Comparison of ENCODE assay signal across 12 mouse cellular contexts in genomic region chr10:24810639-24811038, GRCm38 (mm10). TPM values are rescaled to one million over a fixed set of nuclear protein-coding genes. Genes with fewer than 3 reads are reported as not detected.
DNase-seq lines count a peak whose midpoint lies in the region; ATAC-seq lines count a peak whose summit lies in the region.
"Had no signal": no experiment of that assay in that cellular context is flagged by ENCODE, and none has a peak within 500 bp of the region (broad histone marks: within the 10 kb centered on the region; RNA-seq: fewer than 3 reads in every experiment).

No protein-coding gene starts in this region.

- no peaks in the 10 kb centered on the region for H3K9me3 ChIP-seq in embryonic facial prominence, embryonic 11.5 days (replicated peaks; ENCODE audit: control insufficient read depth, low read length)
- H3K9me3 ChIP-seq: liver, embryonic 15.5 days had no signal

- WGBS in embryonic facial prominence, embryonic 11.5 days: 33% methylated on average over 10 of the region's 10 CpGs

- ATAC-seq in embryonic facial prominence, embryonic 11.5 days (replicated peaks; ENCODE audit: insufficient number of reproducible peaks, low FRiP score, low TSS enrichment, low read depth): no peak
- ATAC-seq: Patski had no signal

- no peaks in the 10 kb centered on the region for H3K27me3 ChIP-seq in embryonic facial prominence, embryonic 11.5 days (ENCODE audit: control insufficient read depth, insufficient read depth, low read length)

- no peak overlapping the region for H3K9ac ChIP-seq in embryonic facial prominence, embryonic 11.5 days (replicated peaks; ENCODE audit: low read length)
- H3K9ac ChIP-seq: liver, embryonic 15.5 days had no signal

- H3K27ac ChIP-seq in embryonic facial prominence, embryonic 11.5 days (replicated peaks; ENCODE audit: low read depth, low read length): no peak overlapping the region
- H3K27ac ChIP-seq: liver, embryonic 15.5 days had no signal

- intact Hi-C loops in heart, postnatal 10 days (cut with DNase I): no loop called here

- H3K4me2 ChIP-seq in embryonic facial prominence, embryonic 11.5 days (ENCODE audit: low read depth, low read length): no peak overlapping the region
- H3K4me2 ChIP-seq: liver, embryonic 15.5 days had no signal

- no peaks in the 10 kb centered on the region for H3K4me1 ChIP-seq in embryonic facial prominence, embryonic 11.5 days (ENCODE audit: control insufficient read depth, insufficient read depth, low read length)

- H3K4me3 ChIP-seq in embryonic facial prominence, embryonic 11.5 days (ENCODE audit: low read depth, low read length): no peak overlapping the region
- H3K4me3 ChIP-seq: erythroblast, embryonic 14.5 days; liver, embryonic 15.5 days had no signal

- DNase-seq in adrenal gland, adult (ENCODE audit: inconsistent age in 2 of 2, low spot score in 1 of 2): peak; percentile 4 to 34
- no peak for DNase-seq in adrenal gland, adult 18-20 months (ENCODE audit: low spot score in 2 of 2)
- DNase-seq in embryonic facial prominence, embryonic 11.5 days (ENCODE audit: low spot score): peak; percentile 34
- peak; percentile 24 to 30 for DNase-seq in heart, postnatal 10 days
- peak; percentile 17 to 38 for DNase-seq in kidney, postnatal 4 days
- no peak for DNase-seq in frontal cortex, postnatal 36 days (ENCODE audit: low spot score in 2 of 2)
- no peak for DNase-seq in urinary bladder, adult 2 months (ENCODE audit: low spot score)
- no peak for DNase-seq in thymus, postnatal 25 days
- DNase-seq: midbrain, embryonic 14.5 days had no signal

- no peaks in the 10 kb centered on the region for H3K36me3 ChIP-seq in embryonic facial prominence, embryonic 11.5 days (replicated peaks; ENCODE audit: control insufficient read depth, insufficient read depth, low read depth, low read length)
- H3K36me3 ChIP-seq: liver, embryonic 15.5 days had no signal

RNA-seq across cellular contexts. Expression of gene Enpp3, which starts 32.0 kb away (rescaled TPM):
- total RNA-seq in adrenal gland, adult 18-20 months (2021): 1 to 10 TPM in 1 of 2 experiments, under 1 TPM in 1; 0.96 to 2.5 TPM
- 9.2 and 10.4 TPM in 2 replicates for polyA plus RNA-seq in embryonic facial prominence, embryonic 11.5 days (2014; fragmentation: Nextera tagmentation; extraction: Ambion mirVana)
- 1 to 10 TPM; 7.6 to 8.3 TPM for total RNA-seq in heart, postnatal 10 days (2021)
- 6.6 and 10.0 TPM in 2 replicates for polyA plus RNA-seq in urinary bladder, adult 2 months (2012; rRNA removed)
- polyA plus RNA-seq: erythroblast, embryonic 14.5 days had no signal

RNA-seq across cellular contexts. Expression of gene Med23, which starts 59.1 kb away (rescaled TPM):
- total RNA-seq in adrenal gland, adult 18-20 months (2021): 10 to 100 TPM; 17.3 to 23.4 TPM
- 31.4 and 35.6 TPM in 2 replicates for polyA plus RNA-seq in embryonic facial prominence, embryonic 11.5 days (2014; fragmentation: Nextera tagmentation; extraction: Ambion mirVana)
- total RNA-seq in heart, postnatal 10 days (2021): 10 to 100 TPM; 18.7 to 19.9 TPM
- polyA plus RNA-seq in urinary bladder, adult 2 months (2012; rRNA removed): 18.2 and 19.7 TPM in 2 replicates

Comparison
In these comparisons a context has a peak if more than half of its experiments do, and no peak if none do; other contexts are left out.
1. DNase-seq: peak in adrenal gland, adult (2 of 2), embryonic facial prominence, embryonic 11.5 days (single experiment), heart, postnatal 10 days (2 of 2) and kidney, postnatal 4 days (2 of 2); none in adrenal gland, adult 18-20 months (0 of 2), frontal cortex, postnatal 36 days (0 of 2), urinary bladder, adult 2 months (single experiment) and thymus, postnatal 25 days (single experiment).